Mouse (Mus musculus) spleen, adult 2 months (tissue): Measurements from ENCODE around the gene Rnaset2a.
"Not testable (repeated sequence)": the region's sequence is repeated elsewhere in the genome, so short reads cannot be mapped to it uniquely, and the experiment has no call there.

Experiments used
- CTCF ChIP-seq: fragments of 200-500 bp; IDR thresholded peaks from 2 replicates; pipeline ENCODE4 v1.5.1; 2011; ENCODE audit warnings: mild to moderate bottlenecking, inconsistent platforms; ENCODE audit not compliant: insufficient read depth, insufficient read length, insufficient replicate concordance; ENCODE audit errors: extremely low read depth
- POLR2A ChIP-seq: fragments of 200-500 bp; IDR thresholded peaks from 2 replicates; pipeline ENCODE4 v1.6.1; 2011; ENCODE audit warnings: low read depth, low read length, inconsistent platforms

GRCm38 (mm10) chr17:8095653-8096052 lies 52.2 kb downstream of the Rnaset2a start:
- not testable (repeated sequence) for TF ChIP-seq POLR2A, CTCF
